Mouse (Mus musculus) liver, embryonic 13.5 days (tissue): ENCODE data around the gene Zfp747. TPM values are rescaled to one million over a fixed set of nuclear protein-coding genes. Genes with fewer than 3 reads are reported as not detected.
A peak's percentile ranks its signal among the peaks of the same experiment; 100 is the strongest.
"Not testable (repeated sequence)": the region's sequence is repeated elsewhere in the genome, so short reads cannot be mapped to it uniquely, and the experiment has no call there.

Source experiments
- ATAC-seq: fragments of 200-750 bp; cut with Nextera tagmentation; 2 replicates; pipeline ENCODE4 v1.8.0; 2017; ENCODE audit warnings: low read depth, mild to moderate bottlenecking, moderate number of reproducible peaks, moderate library complexity
- DNase-seq: peaks from one replicate; pipeline ENCODE4 v3.0.0; 2022
- H3K27ac ChIP-seq: fragments of 300-500 bp; sonication (generic); 2 replicates; pipeline ENCODE4 v1.5.1; 2015; ENCODE audit warnings: moderate library complexity, mild to moderate bottlenecking, inconsistent platforms
- H3K27me3 ChIP-seq: fragments of 300-500 bp; sonication (generic); 2 replicates; pipeline ENCODE4 v1.6.1; 2015; ENCODE audit warnings: mild to moderate bottlenecking, inconsistent platforms
- H3K36me3 ChIP-seq: fragments of 300-500 bp; sonication (generic); 2 replicates; pipeline ENCODE4 v1.6.1; 2015; ENCODE audit warnings: mild to moderate bottlenecking, inconsistent platforms
- H3K4me1 ChIP-seq: fragments of 300-500 bp; sonication (generic); replicated peaks from 2 replicates; pipeline ENCODE4 v1.6.1; 2015; ENCODE audit warnings: inconsistent platforms
- H3K4me2 ChIP-seq: fragments of 300-500 bp; sonication (generic); 2 replicates; pipeline ENCODE4 v1.6.1; 2015; ENCODE audit warnings: inconsistent platforms, mild to moderate bottlenecking, moderate library complexity
- H3K4me3 ChIP-seq: fragments of 300-500 bp; sonication (generic); replicated peaks from 2 replicates; pipeline ENCODE4 v1.5.1; 2015; ENCODE audit warnings: mild to moderate bottlenecking, inconsistent platforms
- H3K9ac ChIP-seq: fragments of 300-500 bp; sonication (generic); 2 replicates; pipeline ENCODE4 v1.6.1; 2015; ENCODE audit warnings: mild to moderate bottlenecking, inconsistent platforms
- H3K9me3 ChIP-seq: fragments of 300-500 bp; sonication (generic); replicated peaks from 2 replicates; pipeline ENCODE4 v1.6.1; 2016; ENCODE audit warnings: inconsistent platforms
- WGBS: fragments of 180-500 bp; shearing (Covaris S2); methylation state at CpG from one replicate; pipeline ENCODE4 v1.1.7; 2015; ENCODE audit not compliant: insufficient replicate concordance; 5-methylcytosine and 5-hydroxymethylcytosine counted together
- polyA plus RNA-seq: library from polyadenylated mRNA; unstranded; fragments of >200 nt; fragmentation: Nextera tagmentation; extraction: Ambion mirVana; gene quantifications from 2 replicates; pipeline ENCODE4 v1.2.1, GENCODE M21; 2015

Gene Zfp747
- polyA plus RNA-seq, 1 experiment from 2014 or later = 1.7 TPM

- H3K9me3 ChIP-seq = no peaks in the 10 kb centered on the region
- 72% methylated on average over 4 of the region's 4 CpGs for WGBS
- ATAC-seq = no peak
- no peak overlapping the region; the same call in 1 of the 2 replicates for H3K9ac ChIP-seq
- peaks cover 28% of the 10 kb centered on the region for H3K27me3 ChIP-seq
- no peak for DNase-seq
- peaks cover 12% of the 10 kb centered on the region for H3K4me1 ChIP-seq
- H3K27ac ChIP-seq = no peak overlapping the region
- no peak overlapping the region for H3K4me2 ChIP-seq
- no peaks in the 10 kb centered on the region for H3K36me3 ChIP-seq
- H3K4me3 ChIP-seq = no peak overlapping the region
These were observed 11.7 kb downstream of the Zfp747 start for GRCm38 (mm10) chr7:127364166-127364565.

- H3K4me1 ChIP-seq = peaks cover 12% of the 10 kb centered on the region
- peak overlapping the region; percentile 43 for H3K4me3 ChIP-seq
- DNase-seq = no peak
- H3K27me3 ChIP-seq = peaks cover 31% of the 10 kb centered on the region
- H3K9ac ChIP-seq = peak overlapping the region; percentile 47
- H3K36me3 ChIP-seq = no peaks in the 10 kb centered on the region
- no peak overlapping the region for H3K27ac ChIP-seq
- H3K9me3 ChIP-seq = no peaks in the 10 kb centered on the region
- 0 out of 2 replicates have a peak, but pooled peaks have one; percentile 26 for ATAC-seq
- 13% methylated on average over 24 of the region's 24 CpGs for WGBS
- H3K4me2 ChIP-seq = peak overlapping the region; percentile 63
These were observed 12.4 kb downstream of the Zfp747 start for GRCm38 (mm10) chr7:127363475-127363921.

- H3K27me3 ChIP-seq = peaks cover 34% of the 10 kb centered on the region
- not testable (repeated sequence) for H3K27ac ChIP-seq
- 19% methylated on average over 13 of the region's 13 CpGs for WGBS
These were observed 13.4 kb downstream of the Zfp747 start for GRCm38 (mm10) chr7:127362418-127362817.

GRCm38 (mm10) chr7:127361449-127361848 is 14.4 kb downstream of the Zfp747 start:
- ATAC-seq (peak; percentile 50; the same call in 1 of the 2 replicates), DNase-seq (no peak)
- Histone ChIP-seq H3K4me2 (no peak overlapping the region), H3K4me1 (peaks cover 12% of the 10 kb centered on the region), H3K27ac (no peak overlapping the region), H3K36me3 (no peaks in the 10 kb centered on the region), H3K27me3 (peaks cover 40% of the 10 kb centered on the region), H3K4me3 (no peak overlapping the region), H3K9ac (no peak overlapping the region), H3K9me3 (no peaks in the 10 kb centered on the region)
- 49% methylated on average over 13 of the region's 13 CpGs for WGBS

More at GRCm38 (mm10) chr7:127362418-127362817, 13.4 kb downstream of the Zfp747 start:
- Histone ChIP-seq H3K4me3 (peak overlapping the region; percentile 28), H3K4me2 (peak overlapping the region; percentile 39), H3K4me1 (peaks cover 12% of the 10 kb centered on the region)
- not testable (repeated sequence) for H3K36me3 ChIP-seq, ATAC-seq, H3K9me3 ChIP-seq, DNase-seq, H3K9ac ChIP-seq

GRCm38 (mm10) chr7:127360265-127360664 is 15.6 kb downstream of the Zfp747 start:
- no peak for DNase-seq
- peaks cover 40% of the 10 kb centered on the region for H3K27me3 ChIP-seq
- ATAC-seq = no peak
- 54% methylated on average over 4 of the region's 4 CpGs for WGBS
- no peak overlapping the region for H3K4me2 ChIP-seq
- H3K9ac ChIP-seq = no peak overlapping the region
- peaks cover 12% of the 10 kb centered on the region for H3K4me1 ChIP-seq
- no peak overlapping the region for H3K27ac ChIP-seq
- H3K36me3 ChIP-seq = no peaks in the 10 kb centered on the region
- no peak overlapping the region for H3K4me3 ChIP-seq
- H3K9me3 ChIP-seq = no peaks in the 10 kb centered on the region

- H3K36me3 ChIP-seq = no peaks in the 10 kb centered on the region
- DNase-seq (no peak), ATAC-seq (no peak)
- no peak overlapping the region for H3K27ac ChIP-seq
- no peak overlapping the region for H3K9ac ChIP-seq
- H3K4me3 ChIP-seq = no peak overlapping the region
- no peaks in the 10 kb centered on the region for H3K9me3 ChIP-seq
- peaks cover 8% of the 10 kb centered on the region for H3K4me1 ChIP-seq
- WGBS = 54% methylated on average over 4 of the region's 4 CpGs
- H3K27me3 ChIP-seq = peaks cover 28% of the 10 kb centered on the region
- no peak overlapping the region for H3K4me2 ChIP-seq
These were observed 17.4 kb downstream of the Zfp747 start for GRCm38 (mm10) chr7:127358472-127358871.

- ATAC-seq = no peak
- Histone ChIP-seq H3K4me3 (no peak overlapping the region), H3K36me3 (no peaks in the 10 kb centered on the region), H3K9me3 (no peaks in the 10 kb centered on the region), H3K4me2 (no peak overlapping the region), H3K27me3 (peaks cover 25% of the 10 kb centered on the region), H3K4me1 (peaks cover 5% of the 10 kb centered on the region; the same call in 1 of the 2 replicates), H3K27ac (no peak overlapping the region), H3K9ac (no peak overlapping the region)
- no peak for DNase-seq
- WGBS = 51% methylated on average over 2 of the region's 2 CpGs
These were observed 18.0 kb downstream of the Zfp747 start for GRCm38 (mm10) chr7:127357871-127358270.

GRCm38 (mm10) chr7:127355796-127356195 is 20.1 kb downstream of the Zfp747 start:
- no peak overlapping the region for H3K9ac ChIP-seq
- no peaks in the 10 kb centered on the region for H3K9me3 ChIP-seq
- H3K27ac ChIP-seq = no peak overlapping the region
- H3K36me3 ChIP-seq = no peaks in the 10 kb centered on the region
- DNase-seq (no peak), ATAC-seq (no peak)
- H3K4me2 ChIP-seq = no peak overlapping the region
- no peak overlapping the region for H3K4me3 ChIP-seq
- peaks cover 19% of the 10 kb centered on the region for H3K27me3 ChIP-seq
- WGBS = 42% methylated on average over 3 of the region's 3 CpGs
- no peaks in the 10 kb centered on the region for H3K4me1 ChIP-seq

GRCm38 (mm10) chr7:127351230-127352004 is 24.4 kb downstream of the Zfp747 start:
- 39% methylated on average over 5 of the region's 5 CpGs for WGBS
- Histone ChIP-seq H3K4me3 (no peak overlapping the region), H3K36me3 (no peaks in the 10 kb centered on the region), H3K27ac (no peak overlapping the region), H3K4me2 (no peak overlapping the region), H3K4me1 (peaks cover 6% of the 10 kb centered on the region), H3K27me3 (no peaks in the 10 kb centered on the region; the same call in 1 of the 2 replicates), H3K9ac (no peak overlapping the region), H3K9me3 (no peaks in the 10 kb centered on the region)
- DNase-seq (no peak), ATAC-seq (no peak)

- H3K4me1 ChIP-seq = peaks cover 45% of the 10 kb centered on the region
- H3K4me2 ChIP-seq = peak overlapping the region; percentile 99
- ATAC-seq = no peak
- H3K27ac ChIP-seq = peak overlapping the region; percentile 37
- H3K9ac ChIP-seq = peak overlapping the region; percentile 79; the same call in 1 of the 2 replicates
- peaks cover 9% of the 10 kb centered on the region for H3K36me3 ChIP-seq
- no peak for DNase-seq
- no peaks in the 10 kb centered on the region for H3K9me3 ChIP-seq
- WGBS = 27% methylated on average over 8 of the region's 8 CpGs
- no peaks in the 10 kb centered on the region for H3K27me3 ChIP-seq
- peak overlapping the region; percentile 79 for H3K4me3 ChIP-seq
These were observed 29.2 kb downstream of the Zfp747 start for GRCm38 (mm10) chr7:127346676-127347075.

GRCm38 (mm10) chr7:127345512-127346325 is 30.1 kb downstream of the Zfp747 start, which contains the start of gene Zfp768:
Gene Zfp768, minus strand, starts transcription at chr7:127345589.
- Histone ChIP-seq H3K36me3 (peaks cover 9% of the 10 kb centered on the region), H3K4me1 (peaks cover 45% of the 10 kb centered on the region)
- WGBS = under 1% methylated on average over 70 of the region's 76 CpGs

More at GRCm38 (mm10) chr7:127345512-127346325, 30.1 kb downstream of the Zfp747 start, which contains the start of gene Zfp768:
- peak; percentile 86 for DNase-seq
- peak within 1 kb of the TSS; percentile 99 for H3K4me2 ChIP-seq
- H3K9me3 ChIP-seq = no peaks in the 10 kb centered on the region
- ATAC-seq = peak; percentile 85
- H3K27me3 ChIP-seq = no peaks in the 10 kb centered on the region
- H3K9ac ChIP-seq = peak within 1 kb of the TSS; percentile 79
- peak within 1 kb of the TSS; percentile 78 for H3K27ac ChIP-seq
- peak within 1 kb of the TSS; percentile 79 for H3K4me3 ChIP-seq
